Mouse (Mus musculus): ENCODE measurements at regions not wholly inside any gene's neighbourhood (a gene's known extent, or its start where the extent isn't known, plus 50 kb on each side); places are given as distances from the start of the nearest gene placed in this dataset.

DNA sequence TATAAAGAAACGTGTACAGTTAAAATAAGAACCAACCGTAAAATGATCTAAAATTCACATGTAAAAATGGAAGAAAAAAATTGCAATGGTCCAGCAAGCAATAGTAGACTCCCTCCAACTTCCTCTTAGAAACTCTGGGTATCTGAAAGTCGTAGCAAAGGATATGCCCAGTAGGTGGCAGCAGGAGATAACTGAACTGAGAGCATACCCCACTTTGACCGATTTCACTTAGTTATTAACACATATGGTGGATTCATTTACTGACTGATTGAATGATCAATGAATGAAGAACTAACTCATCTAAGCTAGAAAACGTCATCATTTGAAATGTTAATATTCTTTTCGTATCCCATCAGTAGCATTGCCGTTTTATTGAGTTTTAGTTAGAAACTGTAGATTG, 74.8 kb upstream of the Etv6 start (continued):
- TF ChIP-seq MEF2A (IDR thresholded peaks at IDR 0.05; ENCODE audit: extremely low read depth, insufficient replicate concordance, low read depth, low read length, poor library complexity, severe bottlenecking) (no peak), MYB (IDR thresholded peaks at IDR 0.05; ENCODE audit: low read depth, low read length) (no peak), GATA1 (IDR thresholded peaks at IDR 0.05; ENCODE audit: low read depth, low read length) (0 out of 2 replicates have a peak, but pooled peaks have one; percentile 10), SMC3 (IDR thresholded peaks at IDR 0.05; ENCODE audit: low read depth, low read length) (peak; percentile 98), HCFC1 (IDR thresholded peaks at IDR 0.05; ENCODE audit: low read depth, low read length) (no peak), MYC (IDR thresholded peaks at IDR 0.05; ENCODE audit: low read depth, low read length) (no peak), MAFK (IDR thresholded peaks at IDR 0.05; ENCODE audit: borderline replicate concordance, low read depth, low read length) (no peak), EP300 (IDR thresholded peaks at IDR 0.05; ENCODE audit: low read depth in 1 of 2, low read length in 2 of 2) (no peak), NRF1 (IDR thresholded peaks at IDR 0.05; ENCODE audit: insufficient read depth, low read depth, low read length, poor library complexity, severe bottlenecking) (no peak), MAX (IDR thresholded peaks at IDR 0.05; ENCODE audit: low read length) (no peak), JUND (IDR thresholded peaks at IDR 0.05; ENCODE audit: low read depth, low read length) (no peak), CTCF (IDR thresholded peaks at IDR 0.05 in 2 of 3, conservative IDR thresholded peaks at IDR 0.05 in 1 of 3; ENCODE audit: control insufficient read depth in 1 of 3, insufficient read depth in 1 of 3, low read depth in 2 of 3, low read length in 3 of 3, poor library complexity in 1 of 3, severe bottlenecking in 1 of 3) (peak; percentile 66 to 97 (median 67)), NELFE (IDR thresholded peaks at IDR 0.05; ENCODE audit: low read depth, low read length) (no peak), ZKSCAN1 (IDR thresholded peaks at IDR 0.05; ENCODE audit: low read depth, low read length) (no peak), RAD21 (IDR thresholded peaks at IDR 0.05; ENCODE audit: low read depth, low read length) (peak; percentile 100), USF1 (IDR thresholded peaks at IDR 0.05; ENCODE audit: low read depth, low read length) (no peak), KAT2A (conservative IDR thresholded peaks at IDR 0.05; ENCODE audit: low read depth, low read length) (no peak), TBP (IDR thresholded peaks at IDR 0.05; ENCODE audit: low read depth, low read length) (no peak), CHD2 (IDR thresholded peaks at IDR 0.05; ENCODE audit: low read length) (no peak), BHLHE40 (IDR thresholded peaks at IDR 0.05; ENCODE audit: borderline replicate concordance, low read depth, low read length) (peak; percentile 42; the same call in 1 of the 2 replicates), ELF1 (IDR thresholded peaks at IDR 0.05; ENCODE audit: low read depth, low read length) (peak; percentile 48; the same call in 1 of the 2 replicates), POLR2A (IDR thresholded peaks at IDR 0.05; ENCODE audit: control insufficient read depth in 1 of 2, insufficient read depth in 1 of 2, low read depth in 1 of 2, low read length in 2 of 2, poor library complexity in 1 of 2) (no peak)

DNA sequence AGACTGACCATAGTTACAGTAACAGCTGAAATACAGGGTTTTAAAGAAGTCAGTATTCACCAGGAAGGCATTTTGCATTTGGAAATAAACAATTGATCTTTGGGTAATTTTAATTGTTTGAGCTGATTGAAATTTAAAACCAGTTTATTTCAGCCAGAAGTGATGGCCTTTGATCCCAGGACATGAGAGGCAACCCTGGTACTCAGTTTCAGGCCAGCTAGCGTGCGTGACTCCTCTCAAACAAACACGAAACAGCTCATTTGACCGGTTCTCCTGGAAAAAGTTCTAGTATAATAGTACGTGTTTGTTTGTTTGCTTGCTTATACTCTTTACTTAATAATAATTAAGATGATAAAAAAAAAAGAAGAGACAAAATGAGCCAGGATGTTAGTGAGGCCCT, 72.9 kb upstream of the Etv6 start:
- H3K27me3 ChIP-seq (ENCODE audit: control insufficient read depth in 1 of 2, insufficient read depth in 2 of 2, low read length in 2 of 2), result no peaks in the 10 kb centered on the region
- no peak overlapping the region for H3K27ac ChIP-seq (ENCODE audit: control insufficient read depth, low read depth, low read length)
- H3K79me2 ChIP-seq (ENCODE audit: control insufficient read depth, insufficient read depth, low read length, poor library complexity), result no peaks in the 10 kb centered on the region
- TF ChIP-seq POLR2A (IDR thresholded peaks at IDR 0.05; ENCODE audit: control insufficient read depth in 1 of 2, insufficient read depth in 1 of 2, low read depth in 1 of 2, low read length in 2 of 2, poor library complexity in 1 of 2) (no peak), MXI1 (IDR thresholded peaks at IDR 0.05; ENCODE audit: low read depth, low read length) (no peak), E2F4 (IDR thresholded peaks at IDR 0.05; ENCODE audit: borderline replicate concordance, low read depth, low read length) (no peak), USF2 (IDR thresholded peaks at IDR 0.05; ENCODE audit: borderline replicate concordance in 1 of 2, insufficient read depth in 1 of 2, low read depth in 1 of 2, low read length in 2 of 2) (no peak), MYC (IDR thresholded peaks at IDR 0.05; ENCODE audit: low read depth, low read length) (no peak), SIN3A (IDR thresholded peaks at IDR 0.05; ENCODE audit: low read length) (no peak), ZNF384 (IDR thresholded peaks at IDR 0.05; ENCODE audit: low read depth, low read length) (no peak), CHD1 (IDR thresholded peaks at IDR 0.05; ENCODE audit: low read depth, low read length) (no peak), TCF12 (IDR thresholded peaks at IDR 0.05; ENCODE audit: low read depth, low read length) (no peak), ETS1 (IDR thresholded peaks at IDR 0.05; ENCODE audit: low read depth, low read length) (no peak), EP300 (IDR thresholded peaks at IDR 0.05; ENCODE audit: low read depth in 1 of 2, low read length in 2 of 2) (no peak), NRF1 (IDR thresholded peaks at IDR 0.05; ENCODE audit: insufficient read depth, low read depth, low read length, poor library complexity, severe bottlenecking) (no peak), SMC3 (IDR thresholded peaks at IDR 0.05; ENCODE audit: low read depth, low read length) (no peak), UBTF (IDR thresholded peaks at IDR 0.05; ENCODE audit: borderline replicate concordance, insufficient read depth, low read depth, low read length) (no peak)
- DNase-seq (ENCODE audit: low read depth, low spot score), result no peak
- no peak overlapping the region for H3K4me3 ChIP-seq (ENCODE audit: control insufficient read depth in 1 of 2, insufficient read depth in 1 of 2, low read depth in 2 of 2, low read length in 2 of 2)
- no peaks in the 10 kb centered on the region for H3K9me3 ChIP-seq (replicated peaks; ENCODE audit: insufficient read depth, low read length)
- peaks cover 7% of the 10 kb centered on the region in 2 experiments for H3K4me1 ChIP-seq (ENCODE audit: control insufficient read depth in 1 of 2, insufficient read depth in 2 of 2, low read length in 2 of 2)
- peaks cover 0 to 9% of the 10 kb centered on the region in 2 experiments; a peak in 2 of 4 replicates for H3K36me3 ChIP-seq (ENCODE audit: control insufficient read depth in 1 of 2, insufficient read depth in 2 of 2, low read length in 2 of 2)
- H3K9ac ChIP-seq (ENCODE audit: control insufficient read depth, low read depth, low read length, poor library complexity, severe bottlenecking), result no peak overlapping the region

Measured in MEL (cell line).